Mouse (Mus musculus) heart, embryonic 12.5 days (tissue): ENCODE data around the gene Mslnl. TPM values are rescaled to one million over a fixed set of nuclear protein-coding genes. Genes with fewer than 3 reads are reported as not detected.

Experiments used
- ATAC-seq: fragments of 200-750 bp; cut with Nextera tagmentation; 2 replicates; pipeline ENCODE4 v1.8.0; 2017; ENCODE audit warnings: moderate TSS enrichment, moderate library complexity; ENCODE audit not compliant: insufficient number of reproducible peaks, low FRiP score
- H3K27ac ChIP-seq: fragments of 300-500 bp; sonication (generic); 2 replicates; pipeline ENCODE4 v1.5.1; 2016; ENCODE audit warnings: mild to moderate bottlenecking, moderate library complexity; ENCODE audit not compliant: poor library complexity, severe bottlenecking
- H3K27me3 ChIP-seq: fragments of 300-500 bp; sonication (generic); replicated peaks from 2 replicates; pipeline ENCODE4 v1.6.1; 2016; ENCODE audit warnings: mild to moderate bottlenecking, moderate library complexity
- H3K36me3 ChIP-seq: fragments of 300-500 bp; sonication (generic); 2 replicates; pipeline ENCODE4 v1.6.1; 2016; ENCODE audit warnings: mild to moderate bottlenecking, moderate library complexity
- H3K4me1 ChIP-seq: fragments of 300-500 bp; sonication (generic); replicated peaks from 2 replicates; pipeline ENCODE4 v1.6.1; 2016; ENCODE audit warnings: mild to moderate bottlenecking
- H3K4me2 ChIP-seq: fragments of 300-500 bp; sonication (generic); 2 replicates; pipeline ENCODE4 v1.6.1; 2016; ENCODE audit warnings: mild to moderate bottlenecking, moderate library complexity
- H3K4me3 ChIP-seq: fragments of 300-500 bp; sonication (generic); 2 replicates; pipeline ENCODE4 v1.5.1; 2016; ENCODE audit warnings: mild to moderate bottlenecking
- H3K9ac ChIP-seq: fragments of 300-500 bp; sonication (generic); 2 replicates; pipeline ENCODE4 v1.6.1; 2016; ENCODE audit warnings: mild to moderate bottlenecking, moderate library complexity
- H3K9me3 ChIP-seq: fragments of 300-500 bp; sonication (generic); replicated peaks from 2 replicates; pipeline ENCODE4 v1.6.1; 2016; ENCODE audit warnings: mild to moderate bottlenecking, moderate library complexity
- WGBS: fragments of 180-500 bp; shearing (Covaris S2); methylation state at CpG from one replicate; pipeline ENCODE4 v1.1.7; 2016; 5-methylcytosine and 5-hydroxymethylcytosine counted together
- polyA plus RNA-seq: library from polyadenylated mRNA; unstranded; fragments of >200 nt; fragmentation: Nextera tagmentation; extraction: Ambion mirVana; gene quantifications from 2 replicates; pipeline ENCODE4 v1.2.1, GENCODE M21; 2016

Gene Mslnl
- polyA plus RNA-seq, 1 experiment from 2014 or later: not detected

GRCm38 (mm10) chr17:25762591-25762990, 26.7 kb downstream of the Mslnl start:
- Histone ChIP-seq H3K36me3 (no peaks in the 10 kb centered on the region), H3K27ac (no peak overlapping the region), H3K4me3 (no peak overlapping the region), H3K9ac (no peak overlapping the region), H3K4me2 (no peak overlapping the region), H3K9me3 (no peaks in the 10 kb centered on the region), H3K27me3 (peaks cover 15% of the 10 kb centered on the region), H3K4me1 (no peaks in the 10 kb centered on the region)
- WGBS: 26% methylated on average over 3 of the region's 3 CpGs
- ATAC-seq: no peak

DNA sequence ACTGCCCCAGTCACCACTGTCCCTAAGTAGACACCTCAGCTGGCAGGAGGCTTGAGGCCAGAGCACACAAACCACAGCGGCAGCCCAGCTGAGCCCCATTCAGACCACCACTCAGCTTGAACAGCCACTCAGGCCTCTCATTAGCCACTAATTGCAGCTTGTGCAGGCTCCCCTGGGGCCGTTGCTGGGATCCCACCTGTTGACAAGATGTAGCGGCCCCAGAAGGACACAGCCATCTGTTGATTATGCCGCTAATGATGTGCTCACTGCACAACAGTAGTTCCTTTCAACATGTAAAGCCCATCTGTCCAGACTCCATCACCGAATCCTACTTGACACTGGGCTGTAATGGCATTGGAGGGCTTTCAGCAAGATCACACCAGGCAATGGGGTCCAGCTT, 30.0 kb downstream of the Mslnl start:
- Histone ChIP-seq H3K4me2 (no peak overlapping the region), H3K4me1 (no peaks in the 10 kb centered on the region), H3K9ac (no peak overlapping the region), H3K27ac (no peak overlapping the region), H3K27me3 (peaks cover 30% of the 10 kb centered on the region), H3K36me3 (no peaks in the 10 kb centered on the region), H3K4me3 (no peak overlapping the region), H3K9me3 (no peaks in the 10 kb centered on the region)
- ATAC-seq: no peak
- 47% methylated on average over 5 of the region's 5 CpGs for WGBS

- Histone ChIP-seq H3K36me3 (no peaks in the 10 kb centered on the region), H3K4me2 (no peak overlapping the region), H3K9me3 (no peaks in the 10 kb centered on the region), H3K9ac (no peak overlapping the region), H3K4me1 (peaks cover 4% of the 10 kb centered on the region), H3K4me3 (no peak overlapping the region), H3K27me3 (peaks cover 27% of the 10 kb centered on the region), H3K27ac (no peak overlapping the region)
- 62% methylated on average over 9 of the region's 9 CpGs for WGBS
- ATAC-seq: no peak
Measured at GRCm38 (mm10) chr17:25769331-25769730, 33.5 kb downstream of the Mslnl start.

DNA sequence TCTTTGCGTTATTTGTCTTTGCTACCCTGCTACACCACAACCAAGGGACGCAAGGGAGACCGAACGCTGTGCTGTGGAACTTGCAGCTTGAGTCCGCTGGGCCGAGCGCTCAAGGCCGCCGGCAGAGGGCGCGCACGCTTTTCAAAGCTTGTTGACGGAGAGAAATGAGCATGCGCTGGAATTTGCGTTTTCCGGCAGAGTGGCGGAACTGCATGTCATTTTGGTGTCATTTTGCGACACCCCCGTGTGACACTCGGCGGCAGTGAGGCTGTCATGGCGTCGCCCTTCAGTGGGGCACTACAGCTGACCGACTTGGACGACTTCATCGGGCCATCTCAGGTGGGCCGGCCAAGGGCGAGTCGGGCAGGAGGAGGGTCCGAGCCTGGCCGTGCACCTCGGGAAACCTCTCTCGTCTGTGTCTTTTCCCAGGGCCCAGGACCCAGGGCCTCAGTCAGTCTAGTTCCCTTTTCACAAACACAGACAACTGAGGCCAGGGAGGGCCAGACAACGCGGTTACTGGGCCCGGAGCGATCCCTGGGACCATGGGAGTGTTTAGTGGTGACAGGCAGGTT, 37.8 kb downstream of the Mslnl start, which contains the start of gene Narfl:
Gene Narfl (plus strand): TSS at position 228 of the 572 bp plus-strand sequence.
- H3K4me3 ChIP-seq: peak within 1 kb of the TSS; percentile 77
- peaks cover 26% of the 10 kb centered on the region for H3K36me3 ChIP-seq
- H3K4me2 ChIP-seq: peak within 1 kb of the TSS; percentile 91
- peak; percentile 90 for ATAC-seq
- H3K27ac ChIP-seq: no peak within 1 kb of the TSS
- peaks cover 10% of the 10 kb centered on the region for H3K4me1 ChIP-seq
- H3K9ac ChIP-seq: peak within 1 kb of the TSS; percentile 89
- H3K9me3 ChIP-seq: no peaks in the 10 kb centered on the region
- under 1% methylated on average over 37 of the region's 37 CpGs for WGBS
- H3K27me3 ChIP-seq: peaks cover 15% of the 10 kb centered on the region

- H3K4me3 ChIP-seq: no peak overlapping the region
- no peaks in the 10 kb centered on the region for H3K9me3 ChIP-seq
- H3K36me3 ChIP-seq: peaks cover 43% of the 10 kb centered on the region
- 75% methylated on average over 10 of the region's 10 CpGs for WGBS
- H3K9ac ChIP-seq: no peak overlapping the region
- no peak for ATAC-seq
- H3K4me1 ChIP-seq: peaks cover 10% of the 10 kb centered on the region
- H3K27me3 ChIP-seq: 0 out of 2 replicates have a peak, but pooled peaks cover 2% of the 10 kb centered on the region
- no peak overlapping the region for H3K27ac ChIP-seq
- no peak overlapping the region for H3K4me2 ChIP-seq
Measured at GRCm38 (mm10) chr17:25775318-25776062, 39.6 kb downstream of the Mslnl start.

DNA sequence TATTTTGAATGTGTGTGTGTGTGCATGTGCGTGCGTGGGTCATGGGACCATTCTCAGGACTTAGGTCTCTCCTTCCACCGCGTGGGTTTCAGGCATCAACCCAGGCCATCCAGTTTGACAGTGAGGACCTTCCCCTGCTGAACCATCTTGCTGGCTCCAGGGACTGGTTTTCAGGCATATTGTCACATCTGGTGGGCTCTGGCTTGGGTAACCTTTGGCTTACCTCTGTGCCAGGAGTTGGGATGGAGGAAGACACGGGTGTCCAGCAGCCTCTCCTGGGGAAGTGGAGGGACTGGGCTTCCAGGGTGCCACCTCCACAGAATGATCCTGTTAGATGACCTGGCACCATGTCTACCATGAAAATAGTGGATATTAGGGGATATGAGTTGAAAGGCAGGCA, 42.1 kb downstream of the Mslnl start:
- WGBS: 95% methylated on average over 5 of the region's 5 CpGs

GRCm38 (mm10) chr17:25781339-25781738, 45.5 kb downstream of the Mslnl start:
- Histone ChIP-seq H3K27ac (no peak overlapping the region), H3K4me2 (no peak overlapping the region), H3K4me1 (peaks cover 24% of the 10 kb centered on the region), H3K36me3 (peaks cover 74% of the 10 kb centered on the region), H3K9me3 (no peaks in the 10 kb centered on the region), H3K4me3 (no peak overlapping the region), H3K9ac (no peak overlapping the region), H3K27me3 (no peaks in the 10 kb centered on the region)
- ATAC-seq: no peak
- WGBS: 81% methylated on average over 6 of the region's 6 CpGs

More for the DNA sequence above, 42.1 kb downstream of the Mslnl start:
- no peak overlapping the region for H3K9ac ChIP-seq
- no peak overlapping the region for H3K4me3 ChIP-seq
- peaks cover 67% of the 10 kb centered on the region for H3K36me3 ChIP-seq
- H3K4me2 ChIP-seq: no peak overlapping the region
- H3K27ac ChIP-seq: no peak overlapping the region
- H3K27me3 ChIP-seq: no peaks in the 10 kb centered on the region
- peaks cover 12% of the 10 kb centered on the region for H3K4me1 ChIP-seq
- no peak for ATAC-seq
- no peaks in the 10 kb centered on the region for H3K9me3 ChIP-seq

- Histone ChIP-seq H3K27me3 (no peaks in the 10 kb centered on the region), H3K4me3 (no peak overlapping the region), H3K36me3 (peaks cover 66% of the 10 kb centered on the region), H3K4me2 (no peak overlapping the region), H3K9ac (peak overlapping the region; percentile 9; the same call in 1 of the 2 replicates), H3K27ac (no peak overlapping the region), H3K4me1 (peaks cover 24% of the 10 kb centered on the region), H3K9me3 (no peaks in the 10 kb centered on the region)
- 69% methylated on average over 7 of the region's 7 CpGs for WGBS
- ATAC-seq: no peak
Measured at GRCm38 (mm10) chr17:25783086-25783485, 47.2 kb downstream of the Mslnl start.

DNA sequence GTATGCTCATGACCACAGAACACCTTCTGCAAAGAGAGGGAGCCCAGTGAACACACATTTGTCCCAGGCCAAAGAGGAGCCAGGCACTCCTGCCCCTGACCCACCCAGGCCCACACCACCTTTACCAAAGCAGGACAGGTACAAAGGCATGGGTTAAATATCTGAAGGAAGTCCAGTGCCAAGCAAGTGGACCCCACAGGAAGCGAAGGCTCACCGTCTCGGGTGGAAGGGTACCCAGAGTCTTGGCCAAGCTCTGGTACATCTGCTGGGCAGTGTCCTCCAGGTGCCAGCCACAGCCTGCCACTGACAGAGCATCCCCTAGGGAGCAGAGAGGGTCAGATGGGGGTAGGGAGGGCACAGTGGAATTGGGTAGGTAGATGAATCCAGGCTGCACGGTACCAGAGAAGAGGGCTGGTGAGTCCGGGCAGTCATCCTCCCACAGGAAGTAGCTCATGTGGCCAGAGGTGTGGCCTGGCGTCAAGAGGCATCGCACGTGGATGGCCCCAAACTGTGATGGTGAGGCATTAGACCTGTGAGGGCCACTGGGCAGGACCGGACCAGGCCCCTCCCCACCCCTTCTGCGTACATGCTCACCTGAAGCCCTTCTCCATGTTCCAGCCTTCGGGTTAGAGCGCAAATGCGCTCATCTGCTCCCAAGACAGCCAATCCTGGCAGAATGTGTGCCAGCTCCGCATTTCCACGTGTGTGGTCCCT, 48.2 kb downstream of the Mslnl start:
- WGBS: 80% methylated on average over 15 of the region's 15 CpGs
- no peaks in the 10 kb centered on the region for H3K9me3 ChIP-seq
- peaks cover 63% of the 10 kb centered on the region for H3K36me3 ChIP-seq
- no peaks in the 10 kb centered on the region for H3K27me3 ChIP-seq
- peak overlapping the region; percentile 75 for H3K4me3 ChIP-seq
- no peak for ATAC-seq
- H3K4me1 ChIP-seq: peaks cover 24% of the 10 kb centered on the region
- peak overlapping the region; percentile 84 for H3K4me2 ChIP-seq
- peak overlapping the region; percentile 90 for H3K9ac ChIP-seq
- H3K27ac ChIP-seq: no peak overlapping the region

DNA sequence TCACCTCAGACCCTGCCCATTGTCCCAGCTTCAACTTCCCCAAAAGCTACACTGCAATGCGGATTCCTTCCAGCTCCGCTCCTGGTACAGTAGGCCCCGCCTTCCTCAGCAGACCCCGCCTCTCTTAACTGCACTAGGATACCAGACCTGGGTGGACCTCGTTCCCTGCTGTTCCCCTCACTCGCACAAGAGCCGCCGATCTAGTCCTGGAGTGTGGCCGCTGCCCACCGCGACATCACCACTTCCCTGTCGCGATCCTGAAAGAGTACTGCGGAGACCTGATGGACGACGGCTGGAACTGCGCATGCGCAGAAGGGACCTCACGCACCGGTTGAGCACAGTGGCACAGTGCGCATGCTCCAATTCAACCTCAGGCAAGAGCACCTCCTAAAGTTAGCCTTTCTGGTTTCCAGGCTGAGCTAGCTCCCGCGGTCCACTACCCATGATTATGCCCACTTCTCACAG, 49.5 kb downstream of the Mslnl start, which contains the start of gene Haghl:
Gene Haghl (minus strand): TSS at position 393 of the 465 bp plus-strand sequence.
- H3K27me3 ChIP-seq: no peaks in the 10 kb centered on the region
- H3K36me3 ChIP-seq: peaks cover 63% of the 10 kb centered on the region

GRCm38 (mm10) chr17:25786280-25786679, 50.4 kb downstream of the Mslnl start, which contains the start of gene Ccdc78:
Gene Ccdc78 (plus strand): TSS chr17:25786580.
- Histone ChIP-seq H3K4me3 (peak within 1 kb of the TSS; percentile 75), H3K27ac (peak within 1 kb of the TSS; percentile 90), H3K27me3 (no peaks in the 10 kb centered on the region), H3K4me1 (peaks cover 32% of the 10 kb centered on the region), H3K36me3 (peaks cover 57% of the 10 kb centered on the region), H3K4me2 (peak within 1 kb of the TSS; percentile 84), H3K9me3 (no peaks in the 10 kb centered on the region), H3K9ac (peak within 1 kb of the TSS; percentile 90)
- 74% methylated on average over 3 of the region's 3 CpGs for WGBS
- no peak for ATAC-seq

More for the DNA sequence above, 49.5 kb downstream of the Mslnl start, which contains the start of gene Haghl:
- no peaks in the 10 kb centered on the region for H3K9me3 ChIP-seq
- peak within 1 kb of the TSS; percentile 84 for H3K4me2 ChIP-seq
- peak; percentile 89 for ATAC-seq
- H3K4me1 ChIP-seq: peaks cover 24% of the 10 kb centered on the region
- peak within 1 kb of the TSS; percentile 75 for H3K4me3 ChIP-seq
- peak within 1 kb of the TSS; percentile 90 for H3K9ac ChIP-seq
- under 1% methylated on average over 23 of the region's 23 CpGs for WGBS
- H3K27ac ChIP-seq: peak within 1 kb of the TSS; percentile 90
